Mouse (Mus musculus) kidney, postnatal 25 days (tissue): ENCODE results near the gene Ankfn1.

ENCODE experiments used
- DNase-seq, 2 experiments: peaks; one replicate each; pipeline ENCODE4 v3.0.0; 2021; ENCODE audit warnings: mixed read lengths in 2 of 2

The Ankfn1 gene

GRCm38 (mm10) chr11:89673916-89674507, 103.4 kb downstream of the Ankfn1 start:
- no peak for DNase-seq

GRCm38 (mm10) chr11:89672510-89673085, 104.9 kb downstream of the Ankfn1 start:
- DNase-seq: no peak

GRCm38 (mm10) chr11:89665170-89665880, 112.1 kb downstream of the Ankfn1 start:
- DNase-seq: no peak

GRCm38 (mm10) chr11:89659048-89659447, 118.4 kb downstream of the Ankfn1 start:
- DNase-seq: no peak

GRCm38 (mm10) chr11:89656556-89656955, 120.9 kb downstream of the Ankfn1 start:
- DNase-seq: no peak

- no peak for DNase-seq
These were observed 141.7 kb downstream of the Ankfn1 start for GRCm38 (mm10) chr11:89635740-89636139.

GRCm38 (mm10) chr11:89631315-89631714, 146.1 kb downstream of the Ankfn1 start:
- DNase-seq: no peak

GRCm38 (mm10) chr11:89628562-89628961, 148.9 kb downstream of the Ankfn1 start:
- DNase-seq: no peak

GRCm38 (mm10) chr11:89627232-89627631, 150.2 kb downstream of the Ankfn1 start:
- no peak for DNase-seq

- no peak for DNase-seq
These were observed 153.6 kb downstream of the Ankfn1 start for GRCm38 (mm10) chr11:89623698-89624445.

- no peak for DNase-seq
These were observed 157.5 kb downstream of the Ankfn1 start for GRCm38 (mm10) chr11:89619955-89620354.

GRCm38 (mm10) chr11:89615806-89616205, 161.6 kb downstream of the Ankfn1 start:
- DNase-seq: no peak

- DNase-seq: no peak
These were observed 165.9 kb downstream of the Ankfn1 start for GRCm38 (mm10) chr11:89611596-89611995.

- no peak for DNase-seq
These were observed 169.4 kb downstream of the Ankfn1 start for GRCm38 (mm10) chr11:89608071-89608470.

GRCm38 (mm10) chr11:89607270-89607669, 170.2 kb downstream of the Ankfn1 start:
- no peak for DNase-seq

- no peak for DNase-seq
These were observed 171.1 kb downstream of the Ankfn1 start for GRCm38 (mm10) chr11:89606346-89606745.

- no peak for DNase-seq
These were observed 174.5 kb downstream of the Ankfn1 start for GRCm38 (mm10) chr11:89602966-89603365.

- no peak for DNase-seq
These were observed 176.4 kb downstream of the Ankfn1 start for GRCm38 (mm10) chr11:89600921-89601515.

GRCm38 (mm10) chr11:89590273-89590874, 187.1 kb downstream of the Ankfn1 start:
- no peak for DNase-seq

- no peak for DNase-seq
These were observed 191.1 kb downstream of the Ankfn1 start for GRCm38 (mm10) chr11:89586341-89586740.

- DNase-seq: no peak
These were observed 197.6 kb downstream of the Ankfn1 start for GRCm38 (mm10) chr11:89579826-89580225.

- DNase-seq: no peak
These were observed 198.3 kb downstream of the Ankfn1 start for GRCm38 (mm10) chr11:89579111-89579510.
